Mouse (Mus musculus) MEL (cell line): Measurements from ENCODE around the gene Antxr1.

ENCODE experiments used
- BHLHE40 ChIP-seq: IDR thresholded peaks from 2 replicates; pipeline ENCODE4 v1.6.1; 2012; ENCODE audit warnings: low read depth, mild to moderate bottlenecking, inconsistent platforms, low read length, improper control_type of control experiment, borderline replicate concordance
- CHD2 ChIP-seq: IDR thresholded peaks from 2 replicates; pipeline ENCODE4 v1.6.1; 2011; ENCODE audit warnings: low read length, improper control_type of control experiment
- CTCF ChIP-seq, 3 experiments: IDR thresholded peaks in 2 of 3; conservative IDR thresholded peaks in 1 of 3; 2 replicates each; pipeline ENCODE4 v1.5.1; 2011 to 2012; ENCODE audit warnings: low read length in 3 of 3, low read depth in 2 of 3, mild to moderate bottlenecking in 2 of 3, improper control_type of control experiment in 1 of 3, inconsistent platforms in 1 of 3, mixed read lengths in 1 of 3, moderate library complexity in 1 of 3; ENCODE audit not compliant: control insufficient read depth in 1 of 3, insufficient read depth in 1 of 3, poor library complexity in 1 of 3, severe bottlenecking in 1 of 3
- E2F4 ChIP-seq: IDR thresholded peaks from 2 replicates; pipeline ENCODE4 v1.6.1; 2011; ENCODE audit warnings: low read depth, low read length, improper control_type of control experiment, borderline replicate concordance
- JUND ChIP-seq: IDR thresholded peaks from 2 replicates; pipeline ENCODE4 v1.6.1; 2011; ENCODE audit warnings: low read depth, mild to moderate bottlenecking, improper control_type of control experiment, low read length
- POLR2A ChIP-seq, 2 experiments: IDR thresholded peaks; 2 replicates each; pipeline ENCODE4 v1.6.1; 2011 to 2012; ENCODE audit warnings: low read length in 2 of 2, mild to moderate bottlenecking in 2 of 2, control low read depth in 1 of 2, improper control_type of control experiment in 1 of 2, low read depth in 1 of 2, moderate library complexity in 1 of 2; ENCODE audit not compliant: control insufficient read depth in 1 of 2, insufficient read depth in 1 of 2, poor library complexity in 1 of 2
- USF2 ChIP-seq, 2 experiments: IDR thresholded peaks; 2 replicates each; pipeline ENCODE4 v1.6.1; 2011 to 2012; ENCODE audit warnings: improper control_type of control experiment in 2 of 2, low read length in 2 of 2, borderline replicate concordance in 1 of 2, inconsistent platforms in 1 of 2, low read depth in 1 of 2, mild to moderate bottlenecking in 1 of 2; ENCODE audit not compliant: insufficient read depth in 1 of 2
- ZMIZ1 ChIP-seq: IDR thresholded peaks from 2 replicates; pipeline ENCODE4 v1.6.1; 2012; ENCODE audit warnings: low read depth, mild to moderate bottlenecking, inconsistent platforms, low read length, improper control_type of control experiment, moderate library complexity

GRCm38 (mm10) chr6:87226315-87226714 is 109.3 kb downstream of the Antxr1 start:
- TF ChIP-seq CTCF (IDR thresholded peaks at IDR 0.05 in 2 of 3, conservative IDR thresholded peaks at IDR 0.05 in 1 of 3; ENCODE audit: control insufficient read depth in 1 of 3, insufficient read depth in 1 of 3, low read depth in 2 of 3, low read length in 3 of 3, poor library complexity in 1 of 3, severe bottlenecking in 1 of 3) (no peak), BHLHE40 (no peak), JUND (no peak), ZMIZ1 (no peak), USF2 (IDR thresholded peaks at IDR 0.05; ENCODE audit: borderline replicate concordance in 1 of 2, insufficient read depth in 1 of 2, low read depth in 1 of 2, low read length in 2 of 2) (no peak), POLR2A (IDR thresholded peaks at IDR 0.05; ENCODE audit: control insufficient read depth in 1 of 2, insufficient read depth in 1 of 2, low read depth in 1 of 2, low read length in 2 of 2, poor library complexity in 1 of 2) (no peak), E2F4 (no peak), CHD2 (no peak)
